Mouse (Mus musculus) cerebellum, adult 2 months (tissue): ENCODE data around the gene Ripor1.

ENCODE experiments used
- CTCF ChIP-seq: fragments of 200-500 bp; IDR thresholded peaks from 2 replicates; pipeline ENCODE4 v1.5.1; 2011; ENCODE audit warnings: low read depth, mild to moderate bottlenecking, control low read depth, low read length, moderate library complexity, borderline replicate concordance; ENCODE audit not compliant: insufficient read depth
- POLR2A ChIP-seq: fragments of 200-500 bp; IDR thresholded peaks from 2 replicates; pipeline ENCODE4 v1.6.1; 2011; ENCODE audit warnings: low read length, control low read depth, borderline replicate concordance; ENCODE audit not compliant: insufficient read depth

DNA sequence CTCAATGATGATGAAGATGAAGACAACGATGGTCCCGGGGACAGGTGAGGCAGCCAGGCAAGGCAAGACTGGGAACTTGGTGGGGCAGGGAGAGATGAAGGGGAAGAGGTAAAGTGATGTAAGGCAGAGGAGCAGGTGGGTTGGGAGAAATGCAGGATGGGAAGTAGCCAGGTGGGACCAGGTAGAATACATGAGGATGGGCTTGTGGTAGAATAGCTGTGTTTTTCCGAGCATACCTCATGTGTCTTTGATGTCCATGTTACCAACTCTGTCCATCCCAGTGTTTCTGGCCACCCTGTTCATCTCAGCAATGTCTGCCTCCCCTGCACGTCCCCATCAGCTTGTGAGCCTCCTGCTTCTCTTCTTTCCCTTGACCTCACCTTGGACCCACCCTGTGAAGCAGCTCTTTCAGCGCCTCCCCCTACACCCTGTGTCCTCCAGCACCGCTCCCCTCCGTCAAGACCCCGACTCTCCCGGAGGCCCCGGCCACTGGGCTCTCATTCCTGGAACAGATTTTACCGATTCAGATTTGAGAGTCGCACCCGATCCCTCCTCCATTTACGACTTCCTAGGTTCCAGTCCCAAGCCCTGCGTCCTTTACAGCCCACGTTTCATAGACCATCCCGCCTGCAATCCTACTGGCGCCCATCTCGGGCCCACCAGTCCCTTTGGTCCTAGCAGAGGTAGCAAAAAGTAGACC, 14.0 kb downstream of the Ripor1 start:
- TF ChIP-seq POLR2A, result no peak
- no peak for TF ChIP-seq CTCF
